Mouse (Mus musculus): ENCODE data around the gene Gm20075.

DNA sequence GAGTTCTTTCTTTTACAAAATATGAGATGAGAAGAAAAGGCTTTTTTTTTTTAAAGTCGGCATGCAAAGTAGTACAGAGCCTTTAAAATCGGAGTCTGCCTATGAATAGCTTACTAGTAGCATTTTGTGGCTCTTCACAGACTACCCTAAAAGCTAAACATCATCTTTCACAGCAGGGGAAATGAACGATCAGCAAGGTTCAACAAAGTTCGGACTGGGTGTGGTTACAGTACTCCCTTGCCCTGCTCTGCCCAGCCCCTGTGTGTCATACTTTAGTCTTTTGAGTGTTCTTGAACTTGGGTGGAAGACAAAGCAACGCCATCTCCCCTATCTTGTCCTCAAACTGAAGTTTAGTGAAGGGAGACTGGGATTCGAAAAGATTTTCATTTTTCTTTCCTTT lies 45.5 kb upstream of the Gm20075 start:
- TF ChIP-seq CTCF (IDR thresholded peaks at IDR 0.05; ENCODE audit: insufficient read depth, low read depth, low read length) (no peak), POLR2A (IDR thresholded peaks at IDR 0.05; ENCODE audit: insufficient read depth, low read depth, low read length) (no peak)
